Mouse (Mus musculus) kidney, postnatal 14 days (tissue): Measurements from ENCODE around the gene Asf1b.
"Not testable (repeated sequence)": the region's sequence is repeated elsewhere in the genome, so short reads cannot be mapped to it uniquely, and the experiment has no call there.

ENCODE experiments used
- DNase-seq: peaks from one replicate; pipeline ENCODE4 v3.0.0; 2022; ENCODE audit warnings: mixed read lengths

Gene Asf1b

DNA sequence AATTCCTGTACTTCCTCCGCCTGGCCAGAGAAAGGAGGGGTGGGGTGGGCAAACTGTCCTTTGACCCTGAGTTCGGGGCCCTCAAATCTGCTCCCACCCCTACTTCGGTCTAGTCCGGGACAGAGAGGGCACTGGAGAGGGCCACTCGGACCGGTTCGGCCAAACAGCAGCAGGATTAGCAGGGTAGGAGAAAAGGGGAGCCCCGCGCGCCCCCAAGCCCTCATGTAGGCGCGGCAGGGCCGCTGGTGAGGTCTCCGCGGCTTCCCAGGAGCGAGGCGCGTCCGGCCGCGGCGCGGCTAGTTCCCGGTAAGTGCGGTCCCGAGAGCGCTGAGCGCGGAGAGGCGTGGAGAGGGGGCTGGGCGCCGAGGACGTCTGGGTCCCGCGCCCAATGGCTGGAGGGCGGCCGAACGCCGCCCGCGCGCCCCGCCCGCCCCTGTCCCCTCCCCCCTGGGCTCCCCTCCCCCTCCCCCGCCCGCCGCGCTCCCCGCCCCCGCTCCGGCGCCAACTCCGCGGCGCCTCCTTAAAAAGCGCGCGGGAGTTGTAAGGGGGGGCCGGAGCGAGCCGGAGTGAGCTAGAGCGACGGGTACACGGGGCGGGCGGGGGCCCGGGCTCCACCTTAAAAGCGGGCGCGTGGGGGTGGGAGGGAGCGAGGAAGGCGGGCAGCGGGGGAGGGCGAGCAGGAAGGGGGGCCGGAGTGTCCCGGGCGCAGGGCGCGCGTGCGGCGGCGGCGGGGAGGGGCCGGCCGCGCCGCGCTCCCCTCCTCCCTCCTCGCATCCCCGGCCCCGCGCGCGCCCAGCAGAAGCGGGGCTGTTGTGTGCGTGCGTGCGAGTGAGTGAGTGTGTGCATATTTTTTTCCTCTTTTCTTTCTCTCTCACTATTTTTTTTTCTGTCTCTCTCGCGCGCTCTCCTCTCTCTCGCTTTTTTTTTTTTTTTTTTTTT is 41.5 kb downstream of the Asf1b start:
- DNase-seq: peak; percentile 95

DNA sequence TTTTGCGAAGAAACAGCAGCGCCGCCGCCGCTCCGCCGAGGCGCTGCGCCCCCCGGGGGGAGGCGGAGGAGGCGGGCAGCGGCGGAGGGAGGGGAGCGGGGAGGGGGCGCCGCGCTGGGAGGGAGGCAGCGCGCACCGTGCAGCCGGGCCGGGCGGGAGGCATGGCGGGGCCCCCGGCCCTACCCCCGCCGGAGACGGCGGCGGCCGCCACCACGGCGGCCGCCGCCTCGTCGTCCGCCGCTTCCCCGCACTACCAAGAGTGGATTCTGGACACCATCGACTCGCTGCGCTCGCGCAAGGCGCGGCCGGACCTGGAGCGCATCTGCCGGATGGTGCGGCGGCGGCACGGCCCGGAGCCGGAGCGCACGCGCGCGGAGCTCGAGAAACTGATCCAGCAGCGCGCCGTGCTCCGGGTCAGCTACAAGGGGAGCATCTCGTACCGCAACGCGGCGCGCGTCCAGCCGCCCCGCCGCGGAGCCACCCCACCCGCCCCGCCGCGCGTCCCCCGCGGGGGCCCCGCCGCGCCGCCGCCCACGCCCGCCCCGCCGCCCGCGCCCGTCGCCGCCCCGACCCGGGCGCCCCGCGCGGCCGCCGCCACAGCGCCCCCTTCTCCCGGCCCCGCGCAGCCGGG is 42.3 kb downstream of the Asf1b start, which contains the start of gene Samd1:
Gene Samd1 (plus strand): TSS at position 162 of the 631 bp plus-strand sequence.
- DNase-seq: peak; percentile 75

DNA sequence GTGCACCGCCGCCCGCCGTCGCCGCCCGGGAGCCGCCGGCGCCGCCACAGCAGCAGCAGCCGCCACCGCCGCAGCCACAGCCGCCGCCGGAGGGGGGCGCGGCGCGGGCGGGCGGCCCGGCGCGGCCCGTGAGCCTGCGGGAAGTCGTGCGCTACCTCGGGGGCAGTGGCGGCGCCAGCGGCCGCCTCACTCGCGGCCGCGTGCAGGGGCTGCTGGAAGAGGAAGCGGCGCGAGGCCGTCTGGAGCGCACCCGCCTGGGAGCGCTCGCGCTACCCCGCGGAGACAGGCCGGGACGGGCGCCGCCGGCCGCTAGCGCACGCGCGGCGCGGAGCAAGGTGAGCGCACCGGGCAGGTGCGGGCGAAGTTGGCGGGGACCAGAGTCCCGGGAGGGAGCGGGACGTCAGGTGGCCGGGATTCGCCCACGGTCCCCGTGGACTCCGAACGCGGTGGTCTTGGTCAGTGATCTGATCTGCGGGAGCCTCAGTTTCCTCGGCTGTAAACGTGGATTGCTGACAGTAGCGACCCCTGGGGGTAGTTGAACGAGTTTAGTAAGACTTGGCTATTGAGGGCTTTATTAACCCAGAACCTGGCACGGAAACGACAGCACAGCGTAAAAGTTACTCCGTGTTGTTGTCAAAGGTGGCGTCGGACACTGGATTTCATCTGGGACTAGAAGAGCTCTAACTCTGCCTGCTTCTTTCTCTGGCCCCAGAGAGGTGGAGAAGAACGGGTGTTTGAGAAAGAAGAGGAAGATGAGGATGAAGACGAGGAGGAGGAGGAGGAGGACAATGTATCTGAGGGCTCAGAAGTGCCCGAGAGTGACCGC is 43.1 kb downstream of the Asf1b start:
- peak; percentile 73 for DNase-seq

DNA sequence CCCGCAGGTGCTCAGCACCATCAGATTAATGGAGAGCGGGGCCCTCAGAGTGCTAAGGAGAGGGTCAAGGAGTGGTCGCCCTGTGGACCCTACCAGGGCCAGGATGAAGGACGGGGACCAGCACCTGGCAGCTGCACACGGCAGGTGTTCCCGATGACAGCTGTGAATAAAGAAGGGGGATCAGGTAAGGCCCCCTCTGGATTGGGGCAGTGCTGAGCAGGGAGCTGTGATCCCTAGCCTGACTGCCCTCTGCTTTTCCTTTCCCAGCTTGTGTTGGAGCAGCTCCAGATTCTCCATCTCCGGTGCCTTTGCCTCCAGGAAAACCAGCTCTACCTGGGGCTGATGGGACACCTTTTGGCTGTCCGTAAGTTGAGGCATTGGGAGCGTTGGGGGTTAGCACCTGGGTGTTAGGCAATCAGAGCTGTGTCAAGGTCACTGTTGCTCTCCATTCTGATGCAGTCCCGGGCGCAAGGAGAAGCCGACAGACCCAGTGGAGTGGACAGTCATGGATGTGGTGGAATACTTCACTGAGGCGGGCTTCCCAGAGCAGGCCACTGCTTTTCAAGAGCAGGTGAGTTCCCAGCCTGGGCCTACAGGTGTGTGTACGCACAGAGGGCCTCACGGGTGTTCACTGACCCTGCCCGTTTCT is 43.9 kb downstream of the Asf1b start:
- no peak for DNase-seq

DNA sequence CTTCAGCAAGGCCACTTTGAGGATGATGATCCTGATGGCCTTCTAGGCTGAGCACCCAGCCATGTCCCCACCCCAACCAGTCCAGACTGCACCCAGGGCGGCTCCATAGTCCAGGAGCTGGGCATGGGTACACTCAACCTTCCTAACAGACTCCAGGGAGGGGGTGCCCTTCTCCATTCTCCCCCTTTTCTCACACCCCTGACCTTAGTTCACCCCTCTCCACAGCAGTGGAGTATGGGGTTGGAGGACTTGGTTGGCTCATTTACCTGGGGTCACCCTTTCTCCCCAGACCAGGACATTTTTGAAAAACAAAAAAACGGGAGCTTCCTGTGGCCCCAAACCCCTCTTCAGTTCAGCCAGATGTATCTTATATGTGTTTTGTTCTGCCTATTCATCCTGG is 44.5 kb downstream of the Asf1b start:
- DNase-seq: no peak

GRCm38 (mm10) chr8:84001281-84002000 is 46.1 kb downstream of the Asf1b start, which contains the start of gene 1700067K01Rik:
Gene 1700067K01Rik (plus strand): TSS chr8:84001502.
- DNase-seq: no peak

DNA sequence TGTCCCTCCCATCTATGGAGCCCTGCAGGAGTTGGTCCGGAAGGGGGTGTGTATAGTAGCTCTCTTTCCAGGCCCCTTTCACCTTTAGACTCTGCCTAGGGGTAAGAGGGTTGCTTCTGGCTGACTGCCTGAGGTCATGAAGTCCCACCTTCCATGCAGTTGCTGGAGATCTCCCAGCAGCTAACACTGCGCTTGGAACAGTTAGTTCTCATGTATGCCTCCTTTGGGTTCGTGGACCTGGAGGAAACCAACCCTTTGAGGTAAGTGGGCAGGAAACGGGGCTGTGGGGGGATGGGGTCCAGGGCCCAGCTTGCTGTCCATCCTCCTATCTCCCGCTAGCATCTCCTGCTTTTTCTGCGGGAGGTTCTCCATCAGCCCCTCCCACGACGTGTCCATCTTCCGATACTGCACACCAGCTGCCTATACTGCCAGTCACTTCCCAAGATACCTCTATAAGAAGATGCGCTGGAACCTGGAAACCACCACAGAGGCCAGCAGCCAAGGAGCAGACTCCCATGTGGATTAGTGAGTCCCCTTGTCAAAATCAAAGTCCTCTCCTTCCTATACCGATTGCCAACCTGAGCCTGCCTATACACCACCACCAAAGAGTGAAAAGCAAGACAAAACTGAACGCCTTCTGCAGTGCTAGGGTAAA is 47.8 kb downstream of the Asf1b start:
- peak; percentile 68 for DNase-seq

- DNase-seq: no peak
These were observed 48.4 kb downstream of the Asf1b start for GRCm38 (mm10) chr8:84003612-84004246.

DNA sequence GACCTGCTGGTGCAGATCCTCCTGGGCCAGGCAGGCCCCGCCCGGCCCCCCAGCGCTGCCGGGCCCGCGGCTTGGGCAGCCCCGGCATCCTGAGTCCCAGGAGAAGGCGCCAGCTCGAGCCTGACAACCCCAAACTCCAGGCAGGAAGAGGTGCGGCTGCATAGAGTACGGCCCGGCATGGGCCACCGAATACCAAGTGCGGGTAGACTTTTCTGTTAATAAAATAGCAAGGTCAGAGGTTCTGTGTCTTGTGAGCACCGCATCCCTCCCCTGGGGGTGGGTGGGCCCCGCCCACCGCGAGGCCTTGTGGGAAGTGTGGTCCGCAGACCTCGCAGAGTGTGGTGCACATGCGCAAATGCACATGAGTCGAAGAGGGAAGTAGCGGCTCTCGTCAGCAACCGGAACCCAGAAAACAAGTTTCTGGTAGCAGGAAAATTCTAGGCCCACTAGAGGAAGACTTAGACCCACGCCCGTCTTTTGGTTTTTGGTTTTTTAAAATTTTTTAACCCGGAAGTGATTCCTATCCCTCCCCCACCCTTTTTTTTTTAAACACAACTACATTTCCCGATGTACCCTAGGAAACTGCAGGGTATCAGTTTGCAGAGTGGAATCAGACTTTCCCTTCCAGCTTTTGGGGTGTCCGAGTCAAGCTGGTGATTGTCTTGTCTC is 49.4 kb downstream of the Asf1b start:
- DNase-seq: peak; percentile 97

DNA sequence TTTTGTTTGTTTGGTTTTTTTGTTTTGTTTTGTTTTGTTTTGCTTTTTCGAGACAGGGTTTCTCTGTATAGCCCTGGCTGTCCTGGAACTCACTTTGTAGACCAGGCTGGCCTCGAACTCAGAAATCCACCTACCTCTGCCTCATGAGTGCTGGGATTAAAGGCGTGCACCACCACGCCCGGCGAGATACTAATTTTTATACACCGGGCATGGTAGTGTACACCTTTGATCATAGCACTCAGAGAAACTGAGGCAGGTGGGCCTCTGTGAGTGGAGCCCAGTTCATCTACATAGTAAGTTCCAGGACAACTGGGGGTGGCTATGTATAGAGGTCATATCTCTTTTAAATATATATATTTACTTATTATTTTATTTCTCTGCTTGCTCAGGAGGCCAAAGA is 50.2 kb downstream of the Asf1b start:
- DNase-seq: not testable (repeated sequence)

- DNase-seq: no peak
These were observed 53.1 kb downstream of the Asf1b start for GRCm38 (mm10) chr8:84008362-84008761.

DNA sequence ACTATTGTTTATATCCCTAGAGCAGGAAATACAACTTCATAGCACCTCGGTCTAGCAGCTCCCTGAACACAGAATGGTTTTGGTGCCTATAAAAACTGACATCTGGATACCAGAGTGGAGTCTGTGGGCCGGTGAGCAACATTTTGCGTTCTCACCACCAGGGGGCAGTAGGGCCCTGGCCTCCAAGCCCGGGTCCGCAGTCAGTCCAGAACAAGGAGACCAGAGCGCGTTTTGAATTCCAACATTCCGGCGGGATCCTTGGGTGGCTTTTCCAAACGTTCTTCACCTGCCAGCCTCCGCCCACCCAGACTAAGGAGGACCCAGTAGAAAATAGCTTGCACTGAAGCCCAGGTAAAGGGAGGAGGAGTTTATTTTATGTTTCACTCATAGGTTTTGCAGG is 54.6 kb downstream of the Asf1b start:
- DNase-seq: peak; percentile 95

- peak; percentile 87 for DNase-seq
These were observed 55.6 kb downstream of the Asf1b start for GRCm38 (mm10) chr8:84010625-84011611.

DNA sequence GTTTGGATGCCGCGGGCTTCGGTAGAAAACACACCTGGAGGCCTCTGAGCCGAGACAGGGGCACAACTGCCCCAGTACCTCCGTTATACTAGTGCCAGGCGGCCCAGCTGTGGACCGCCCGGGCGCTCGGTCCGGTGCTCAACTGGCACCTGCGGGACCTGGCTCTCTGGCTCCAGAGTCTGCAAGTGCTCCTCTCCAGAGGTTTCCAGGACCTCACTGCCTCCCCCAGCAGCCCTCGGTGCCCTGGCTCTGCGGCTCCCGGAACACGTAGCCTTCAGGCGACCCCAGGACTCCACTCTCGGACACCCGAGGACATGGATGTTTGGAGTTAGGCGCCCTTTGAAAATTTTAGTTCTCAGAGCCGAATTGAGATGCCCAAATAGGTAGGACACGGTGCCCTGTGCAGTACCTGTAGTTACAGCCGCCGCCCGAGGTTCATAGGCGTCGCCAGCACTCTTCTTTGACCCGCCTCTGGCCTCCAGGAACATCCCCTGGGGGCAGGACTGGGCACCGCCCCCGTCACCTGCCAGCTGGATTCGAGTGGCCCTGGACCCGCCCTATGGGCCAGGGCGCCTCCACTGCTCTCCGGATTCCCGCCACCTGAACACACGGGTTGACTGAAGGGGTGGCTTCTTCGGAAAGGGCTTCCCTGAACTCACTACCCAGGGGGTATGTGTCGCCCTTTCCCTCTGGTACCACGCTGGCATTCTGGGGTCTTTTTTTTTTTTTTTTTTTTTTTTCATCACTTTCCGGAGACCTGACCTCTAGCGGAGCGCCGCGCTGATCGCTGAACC is 56.6 kb downstream of the Asf1b start, which contains the start of gene 2210011C24Rik:
Gene 2210011C24Rik (minus strand): TSS at position 467 of the 794 bp plus-strand sequence.
- peak; percentile 85 for DNase-seq

DNA sequence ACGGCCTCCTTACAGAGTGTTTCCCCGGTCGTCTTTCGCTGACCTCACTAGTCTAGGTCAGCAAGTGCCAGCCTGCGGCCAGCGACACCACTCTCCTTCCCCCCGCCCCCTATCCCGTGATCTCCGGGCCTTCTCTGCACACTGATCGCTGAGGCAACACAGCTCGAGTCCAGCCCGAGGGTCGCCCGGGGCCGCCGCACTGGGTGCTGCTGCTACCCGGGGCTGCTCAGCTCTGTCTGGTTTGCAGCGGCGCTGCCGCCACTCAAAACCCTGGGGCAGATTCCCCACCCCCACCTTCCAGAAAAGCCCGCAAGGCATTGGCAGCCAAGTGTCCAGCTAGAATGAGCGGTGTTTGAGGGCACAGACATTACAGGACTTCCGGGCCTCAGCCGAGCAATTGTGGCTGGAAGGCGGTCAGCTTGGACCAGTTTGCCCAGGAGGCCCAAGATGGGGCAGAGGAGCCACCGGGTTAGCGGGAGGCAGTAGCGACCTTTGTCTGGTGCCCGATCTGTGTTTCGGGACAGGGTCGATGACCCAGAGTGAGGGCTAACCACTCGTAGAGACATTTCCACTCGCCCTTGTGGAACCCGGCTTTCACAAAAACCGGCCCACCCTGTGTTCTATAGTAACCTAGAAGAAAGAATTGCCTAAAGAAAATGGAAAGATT is 57.3 kb downstream of the Asf1b start:
- peak; percentile 71 for DNase-seq

DNA sequence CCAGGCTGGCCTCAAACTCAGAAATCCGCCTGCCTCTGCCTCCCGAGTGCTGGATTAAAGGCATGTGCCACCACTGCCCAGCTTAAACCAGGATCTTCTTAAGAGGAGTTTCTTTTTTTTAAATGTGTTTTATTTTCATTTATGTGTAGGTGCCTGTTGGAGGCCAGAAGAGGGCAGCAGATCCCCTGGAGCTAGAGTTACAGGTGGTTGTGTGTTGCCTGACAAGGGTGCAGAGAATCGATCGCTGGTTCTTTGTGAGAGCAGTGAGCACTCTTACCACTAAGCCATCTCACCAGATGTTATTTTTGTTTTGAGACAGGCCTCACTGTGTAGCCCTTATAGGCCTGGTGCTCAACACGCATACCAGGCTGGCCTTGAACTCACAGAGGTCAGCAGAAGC is 60.5 kb downstream of the Asf1b start:
- DNase-seq: no peak

DNA sequence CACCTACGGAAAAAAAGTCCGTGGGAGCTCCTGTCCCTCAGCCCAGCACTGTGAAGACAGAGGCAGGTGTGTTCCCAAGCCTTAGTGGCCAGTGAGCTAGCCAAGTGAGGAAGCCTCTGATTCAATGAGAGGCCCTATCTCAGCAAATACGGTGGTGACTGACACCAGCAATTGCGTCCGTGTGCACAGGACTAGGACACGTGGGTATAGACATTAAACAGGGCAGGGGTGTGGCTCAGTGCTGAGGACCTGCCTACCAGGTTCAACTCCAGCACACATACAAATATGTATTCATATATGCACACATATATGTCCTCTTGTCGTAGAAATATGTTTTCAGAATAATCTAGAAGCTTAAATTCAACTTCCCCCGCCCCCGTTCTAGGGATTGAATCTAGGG is 64.4 kb downstream of the Asf1b start:
- no peak for DNase-seq
